8 mouse cellular contexts compared by ENCODE assay signal in the genomic region with DNA sequence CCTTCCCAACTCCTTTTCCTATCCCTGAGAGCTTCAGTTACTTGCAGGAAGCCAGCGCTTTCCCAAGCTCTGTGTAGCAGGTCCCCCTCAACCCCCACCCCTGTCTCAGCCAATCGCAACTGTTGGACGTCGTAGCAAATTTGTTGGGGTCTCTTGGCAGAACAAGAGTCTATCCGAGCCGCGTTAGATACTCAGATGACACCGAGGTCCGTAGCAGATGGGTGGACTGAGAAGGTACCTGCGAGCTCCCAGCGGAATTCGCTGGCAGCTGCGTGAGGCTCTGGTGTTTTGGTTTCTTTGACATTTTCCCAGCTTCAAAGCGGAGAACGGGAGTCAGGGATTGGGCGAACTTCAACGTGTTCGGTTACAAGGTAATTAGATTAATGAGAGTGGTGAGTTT. TPM values are rescaled to one million over a fixed set of nuclear protein-coding genes. Genes with fewer than 3 reads are reported as not detected.
DNase-seq lines count a peak whose midpoint lies in the region; ATAC-seq and TF ChIP-seq lines count a peak whose summit lies in the region.

No protein-coding gene starts in this region.

- TF ChIP-seq CTCF in cerebellum, adult 2 months (IDR thresholded peaks at IDR 0.05; ENCODE audit: borderline replicate concordance, insufficient read depth, low read depth, low read length), result no peak
- no peak for TF ChIP-seq CTCF in liver, embryonic 14.5 days (IDR thresholded peaks at IDR 0.05; ENCODE audit: low read depth)

- H3K36me3 ChIP-seq in kidney, embryonic 16.5 days (ENCODE audit: insufficient read depth, low read length), result no peaks in the 10 kb centered on the region
- H3K36me3 ChIP-seq in forebrain, embryonic 13.5 days (ENCODE audit: poor library complexity, severe bottlenecking), result no peaks in the 10 kb centered on the region
- H3K36me3 ChIP-seq in liver, embryonic 14.5 days (replicated peaks; ENCODE audit: control insufficient read depth, insufficient read depth, low read depth), result no peaks in the 10 kb centered on the region

- peak overlapping the region; percentile 91 for H3K27ac ChIP-seq in kidney, embryonic 16.5 days (ENCODE audit: low read length)
- no peak overlapping the region for H3K27ac ChIP-seq in cerebellum, adult 2 months (ENCODE audit: insufficient read depth, low read length)
- H3K27ac ChIP-seq in forebrain, embryonic 13.5 days, result peak overlapping the region; percentile 94
- H3K27ac ChIP-seq in liver, embryonic 14.5 days, result no peak overlapping the region

- no peaks in the 10 kb centered on the region for H3K9me3 ChIP-seq in kidney, embryonic 16.5 days (ENCODE audit: low read length)
- H3K9me3 ChIP-seq in forebrain, embryonic 13.5 days (replicated peaks), result no peaks in the 10 kb centered on the region
- no peaks in the 10 kb centered on the region for H3K9me3 ChIP-seq in liver, embryonic 14.5 days (ENCODE audit: control insufficient read depth, low read length)

- peak overlapping the region; percentile 91 for H3K4me2 ChIP-seq in kidney, embryonic 16.5 days (replicated peaks; ENCODE audit: low read depth, low read length)
- peak overlapping the region; percentile 90 for H3K4me2 ChIP-seq in forebrain, embryonic 13.5 days
- H3K4me2 ChIP-seq in liver, embryonic 14.5 days (ENCODE audit: low read depth), result peak overlapping the region; percentile 44

- H3K4me3 ChIP-seq in kidney, embryonic 16.5 days (ENCODE audit: low read length), result peak overlapping the region; percentile 91
- peak overlapping the region; percentile 59 for H3K4me3 ChIP-seq in cerebellum, adult 2 months (replicated peaks; ENCODE audit: insufficient read depth, low read depth, low read length)
- H3K4me3 ChIP-seq in forebrain, embryonic 13.5 days, result peak overlapping the region; percentile 90
- peak overlapping the region; percentile 44 to 47 for H3K4me3 ChIP-seq in liver, embryonic 14.5 days (ENCODE audit: insufficient read depth in 1 of 2, low read depth in 2 of 2, low read length in 2 of 2)

- no peak for DNase-seq in kidney, postnatal 14 days
- no peak for DNase-seq in cerebellum, adult 2 months
- DNase-seq in liver, embryonic 14.5 days (ENCODE audit: low read depth in 3 of 3, low spot score in 3 of 3), result no peak
- DNase-seq in ovary, adult 18-20 months (ENCODE audit: low spot score), result no peak
- DNase-seq in retina, postnatal 1 day, result no peak
- no peak for DNase-seq in B cell, adult 2 months

- no peak for TF ChIP-seq EP300 in liver, embryonic 14.5 days (IDR thresholded peaks at IDR 0.05; ENCODE audit: low read depth)

- H3K4me1 ChIP-seq in kidney, embryonic 16.5 days (ENCODE audit: insufficient read depth, low read length), result peaks cover 44% of the 10 kb centered on the region
- H3K4me1 ChIP-seq in cerebellum, adult 2 months (ENCODE audit: control insufficient read depth, insufficient read depth, low read length), result no peaks in the 10 kb centered on the region; the same call in 1 of the 2 replicates
- H3K4me1 ChIP-seq in forebrain, embryonic 13.5 days, result peaks cover 57% of the 10 kb centered on the region
- no peaks in the 10 kb centered on the region; a peak in 1 of 4 replicates for H3K4me1 ChIP-seq in liver, embryonic 14.5 days (replicated peaks; ENCODE audit: control insufficient read depth in 2 of 2, insufficient read depth in 2 of 2, low read length in 1 of 2)

- no peak for TF ChIP-seq POLR2A in cerebellum, adult 2 months (IDR thresholded peaks at IDR 0.05; ENCODE audit: borderline replicate concordance, insufficient read depth, low read length)

- peak; percentile 37 for ATAC-seq in kidney, embryonic 16.5 days (ENCODE audit: low FRiP score, low TSS enrichment)
- peak; percentile 22 for ATAC-seq in forebrain, embryonic 13.5 days
- ATAC-seq in liver, embryonic 14.5 days (ENCODE audit: insufficient read depth), result no peak

- peak overlapping the region; percentile 71 for H3K9ac ChIP-seq in kidney, embryonic 16.5 days (replicated peaks; ENCODE audit: low read length)
- H3K9ac ChIP-seq in forebrain, embryonic 13.5 days, result peak overlapping the region; percentile 96
- H3K9ac ChIP-seq in liver, embryonic 14.5 days (replicated peaks), result no peak overlapping the region

- 0% methylated on average over 18 of the region's 18 CpGs for WGBS in kidney, embryonic 16.5 days
- WGBS in cerebellum, adult 2 months, result under 1% methylated on average over 18 of the region's 18 CpGs
- WGBS in forebrain, embryonic 13.5 days, result under 1% methylated on average over 18 of the region's 18 CpGs
- 2% methylated on average over 18 of the region's 18 CpGs for WGBS in liver, embryonic 14.5 days (ENCODE audit: insufficient replicate concordance)

- H3K27me3 ChIP-seq in kidney, embryonic 16.5 days (ENCODE audit: insufficient read depth, low read length), result no peaks in the 10 kb centered on the region
- H3K27me3 ChIP-seq in cerebellum, adult 2 months (ENCODE audit: control insufficient read depth, insufficient read depth, low read length), result peaks cover 1% of the 10 kb centered on the region; the same call in 1 of the 2 replicates
- H3K27me3 ChIP-seq in forebrain, embryonic 13.5 days, result no peaks in the 10 kb centered on the region
- peaks cover 75% of the 10 kb centered on the region for H3K27me3 ChIP-seq in liver, embryonic 14.5 days (ENCODE audit: control insufficient read depth, insufficient read depth, low read length)

RNA-seq across cellular contexts. Expression of a gene that starts 3.9 kb away (rescaled TPM):
- polyA plus RNA-seq in kidney, embryonic 16.5 days (2015; fragmentation: Nextera tagmentation; extraction: Ambion mirVana), result 10.1 and 12.2 TPM in 2 replicates
- polyA plus RNA-seq in cerebellum, adult 2 months (2012; rRNA removed), result 39.5 and 46.9 TPM in 2 replicates
- 39.2 and 44.4 TPM in 2 replicates for polyA plus RNA-seq in forebrain, embryonic 13.5 days (2015; fragmentation: Nextera tagmentation; extraction: Ambion mirVana)
- polyA plus RNA-seq in liver, embryonic 14.5 days (2012; rRNA removed), result 0.54 and 0.71 TPM in 2 replicates
- 0.47 and 0.74 TPM in 2 replicates for polyA plus RNA-seq in liver, embryonic 14.5 days (2014; fragmentation: Nextera tagmentation; extraction: Ambion mirVana)

Comparison
In these comparisons a context has a peak if more than half of its experiments do, and no peak if none do; other contexts are left out.
1. H3K27ac ChIP-seq: peak in kidney, embryonic 16.5 days (single experiment) and forebrain, embryonic 13.5 days (single experiment); none in cerebellum, adult 2 months (single experiment) and liver, embryonic 14.5 days (single experiment).
2. Peak in every context shown above with its lines, with median percentiles within 50 percentile points of each other: H3K4me2 ChIP-seq and H3K4me3 ChIP-seq.